Mouse (Mus musculus) heart, embryonic 16.5 days (tissue): ENCODE results near the gene Gm20388. TPM values are rescaled to one million over a fixed set of nuclear protein-coding genes. Genes with fewer than 3 reads are reported as not detected.

Source experiments
- ATAC-seq: fragments of 200-750 bp; cut with Nextera tagmentation; replicated peaks from 2 replicates; pipeline ENCODE4 v1.8.0; 2017; ENCODE audit warnings: moderate number of reproducible peaks; ENCODE audit not compliant: insufficient read depth, low FRiP score; ENCODE audit errors: extremely low read depth
- H3K27ac ChIP-seq: fragments of 300-500 bp; sonication (generic); 2 replicates; pipeline ENCODE4 v1.5.1; 2014; ENCODE audit warnings: mild to moderate bottlenecking, low read length, control low read depth, moderate library complexity
- H3K27me3 ChIP-seq: fragments of 300-500 bp; sonication (generic); 2 replicates; pipeline ENCODE4 v1.6.1; 2014; ENCODE audit warnings: low read length, mixed read lengths; ENCODE audit not compliant: control insufficient read depth, insufficient read depth
- H3K36me3 ChIP-seq: fragments of 300-500 bp; sonication (generic); 2 replicates; pipeline ENCODE4 v1.6.1; 2014; ENCODE audit not compliant: control insufficient read depth, insufficient read depth
- H3K4me1 ChIP-seq: fragments of 300-500 bp; sonication (generic); 2 replicates; pipeline ENCODE4 v1.6.1; 2014; ENCODE audit warnings: low read length, mixed read lengths; ENCODE audit not compliant: control insufficient read depth, insufficient read depth
- H3K4me2 ChIP-seq: fragments of 300-500 bp; sonication (generic); 2 replicates; pipeline ENCODE4 v1.6.1; 2014; ENCODE audit warnings: low read depth, mild to moderate bottlenecking, control low read depth, low read length
- H3K4me3 ChIP-seq: fragments of 300-500 bp; sonication (generic); 2 replicates; pipeline ENCODE4 v1.5.1; 2014; ENCODE audit warnings: mild to moderate bottlenecking, control low read depth, low read length
- H3K9ac ChIP-seq: fragments of 300-500 bp; sonication (generic); 2 replicates; pipeline ENCODE4 v1.6.1; 2014; ENCODE audit warnings: low read length, control low read depth
- H3K9me3 ChIP-seq: fragments of 300-500 bp; sonication (generic); replicated peaks from 2 replicates; pipeline ENCODE4 v1.6.1; 2016; ENCODE audit warnings: low read length; ENCODE audit not compliant: control insufficient read depth
- WGBS: fragments of 180-500 bp; shearing (Covaris S2); extraction: QIAGEN DNeasy Blood & Tissue Kit; methylation state at CpG from one replicate; pipeline ENCODE4 v1.1.7; 2014; 5-methylcytosine and 5-hydroxymethylcytosine counted together
- polyA plus RNA-seq: library from polyadenylated mRNA; unstranded; fragments of >200 nt; fragmentation: Nextera tagmentation; extraction: Ambion mirVana; gene quantifications from 2 replicates; pipeline ENCODE4 v1.2.1, GENCODE M21; 2015

The Gm20388 gene
- polyA plus RNA-seq, 1 experiment from 2014 or later, result 4.5 TPM

DNA sequence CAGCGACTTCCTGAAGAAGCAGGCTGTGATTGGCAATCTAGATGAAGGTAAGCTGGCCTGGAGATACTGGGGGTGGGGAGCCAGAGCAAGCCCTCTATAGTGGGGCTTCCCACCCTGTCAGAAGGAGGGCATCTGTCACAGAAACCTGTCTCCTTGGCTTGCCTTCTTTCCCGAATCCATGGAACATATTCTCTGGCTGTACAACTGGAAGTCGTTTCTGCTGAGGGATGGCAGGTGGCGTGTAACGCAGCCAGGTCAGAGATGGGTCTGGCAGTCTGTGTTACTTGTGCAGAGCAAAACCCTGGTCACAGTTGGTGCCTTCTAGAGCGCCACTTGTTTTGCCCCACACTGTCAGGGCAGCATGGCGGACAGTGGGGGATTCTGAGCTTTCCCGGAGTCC lies 249.7 kb downstream of the Gm20388 start:
- no peaks in the 10 kb centered on the region; the same call in 1 of the 2 replicates for H3K27me3 ChIP-seq
- no peaks in the 10 kb centered on the region for H3K9me3 ChIP-seq
- no peak overlapping the region for H3K4me2 ChIP-seq
- no peak overlapping the region for H3K27ac ChIP-seq
- no peaks in the 10 kb centered on the region for H3K36me3 ChIP-seq
- H3K4me1 ChIP-seq, result peaks cover 7% of the 10 kb centered on the region; the same call in 1 of the 2 replicates
- 78% methylated on average over 8 of the region's 8 CpGs for WGBS
- H3K4me3 ChIP-seq, result no peak overlapping the region
- no peak for ATAC-seq
- H3K9ac ChIP-seq, result no peak overlapping the region

GRCm38 (mm10) chr8:120161658-120162403 lies 251.2 kb downstream of the Gm20388 start:
- H3K4me1 ChIP-seq, result peaks cover 7% of the 10 kb centered on the region; the same call in 1 of the 2 replicates
- H3K27ac ChIP-seq, result no peak overlapping the region
- H3K9me3 ChIP-seq, result no peaks in the 10 kb centered on the region
- no peaks in the 10 kb centered on the region for H3K36me3 ChIP-seq
- WGBS, result 68% methylated on average over 16 of the region's 16 CpGs
- ATAC-seq, result no peak
- no peaks in the 10 kb centered on the region; the same call in 1 of the 2 replicates for H3K27me3 ChIP-seq
- no peak overlapping the region for H3K4me3 ChIP-seq
- H3K9ac ChIP-seq, result no peak overlapping the region
- no peak overlapping the region for H3K4me2 ChIP-seq

DNA sequence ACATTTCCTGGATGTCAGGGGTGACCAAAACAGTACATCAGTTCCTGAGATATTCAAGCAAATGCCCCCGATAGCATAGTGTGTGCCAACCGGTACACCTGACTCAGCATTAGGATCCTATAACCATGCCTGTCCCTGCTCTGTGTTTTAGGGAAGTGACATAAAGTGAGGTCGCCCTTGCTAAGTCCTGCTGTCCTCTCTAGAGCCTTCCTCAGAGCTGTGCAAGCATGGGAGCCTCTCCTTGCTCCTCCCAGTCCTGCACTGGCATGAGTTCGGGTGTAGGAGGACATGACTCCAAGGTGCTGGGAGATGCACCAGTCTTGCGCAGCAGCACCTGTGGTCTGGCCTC lies 251.7 kb downstream of the Gm20388 start:
- Histone ChIP-seq H3K4me3 (no peak overlapping the region), H3K27me3 (peaks cover 2% of the 10 kb centered on the region; the same call in 1 of the 2 replicates), H3K4me1 (peaks cover 7% of the 10 kb centered on the region; the same call in 1 of the 2 replicates), H3K27ac (no peak overlapping the region), H3K36me3 (no peaks in the 10 kb centered on the region), H3K4me2 (no peak overlapping the region), H3K9me3 (no peaks in the 10 kb centered on the region), H3K9ac (no peak overlapping the region)
- ATAC-seq, result no peak
- WGBS, result 80% methylated on average over 5 of the region's 5 CpGs

DNA sequence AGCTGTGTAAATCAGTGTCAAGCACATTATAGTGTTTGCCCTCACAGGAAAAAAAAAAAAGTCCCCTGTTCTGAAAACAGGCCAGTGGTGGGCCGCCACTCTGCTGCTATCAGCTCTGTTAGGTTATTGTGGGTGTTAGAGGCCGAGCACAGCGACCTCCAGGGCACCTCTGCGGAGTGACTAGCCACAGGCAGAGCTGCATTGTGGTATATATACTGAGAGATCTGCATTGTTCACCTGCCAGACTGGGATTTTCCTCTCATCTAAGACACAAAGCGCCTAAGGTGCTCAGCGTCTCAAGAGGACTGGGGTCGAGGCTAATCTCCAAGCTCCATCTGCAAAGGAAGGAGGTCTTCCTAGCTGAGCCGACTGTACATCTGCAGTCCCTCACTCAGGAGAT lies 252.7 kb downstream of the Gm20388 start:
- Histone ChIP-seq H3K4me3 (no peak overlapping the region), H3K9ac (no peak overlapping the region), H3K27ac (no peak overlapping the region), H3K36me3 (no peaks in the 10 kb centered on the region), H3K4me2 (no peak overlapping the region), H3K9me3 (no peaks in the 10 kb centered on the region), H3K27me3 (peaks cover 2% of the 10 kb centered on the region), H3K4me1 (peaks cover 12% of the 10 kb centered on the region; the same call in 1 of the 2 replicates)
- ATAC-seq, result no peak
- 51% methylated on average over 8 of the region's 8 CpGs for WGBS

GRCm38 (mm10) chr8:120164026-120164425 lies 253.4 kb downstream of the Gm20388 start:
- WGBS, result 84% methylated on average over 5 of the region's 5 CpGs

GRCm38 (mm10) chr8:120167136-120167535 lies 256.5 kb downstream of the Gm20388 start:
- no peaks in the 10 kb centered on the region for H3K9me3 ChIP-seq
- H3K27ac ChIP-seq, result no peak overlapping the region
- ATAC-seq, result no peak
- H3K4me2 ChIP-seq, result no peak overlapping the region
- no peaks in the 10 kb centered on the region for H3K36me3 ChIP-seq
- WGBS, result 82% methylated on average over 8 of the region's 8 CpGs
- H3K4me3 ChIP-seq, result no peak overlapping the region
- H3K4me1 ChIP-seq, result peaks cover 11% of the 10 kb centered on the region; the same call in 1 of the 2 replicates
- peaks cover 5% of the 10 kb centered on the region for H3K27me3 ChIP-seq
- no peak overlapping the region for H3K9ac ChIP-seq

More at GRCm38 (mm10) chr8:120164026-120164425, 253.4 kb downstream of the Gm20388 start:
- H3K36me3 ChIP-seq, result no peaks in the 10 kb centered on the region
- ATAC-seq, result no peak; the same call in 1 of the 2 replicates
- H3K4me2 ChIP-seq, result no peak overlapping the region
- no peak overlapping the region for H3K27ac ChIP-seq
- H3K9ac ChIP-seq, result no peak overlapping the region
- no peak overlapping the region for H3K4me3 ChIP-seq
- H3K27me3 ChIP-seq, result peaks cover 5% of the 10 kb centered on the region
- peaks cover 12% of the 10 kb centered on the region; the same call in 1 of the 2 replicates for H3K4me1 ChIP-seq
- no peaks in the 10 kb centered on the region for H3K9me3 ChIP-seq

GRCm38 (mm10) chr8:120167821-120168220 lies 257.2 kb downstream of the Gm20388 start:
- WGBS, result 55% methylated on average over 5 of the region's 5 CpGs
- no peaks in the 10 kb centered on the region for H3K9me3 ChIP-seq
- H3K27ac ChIP-seq, result no peak overlapping the region
- H3K27me3 ChIP-seq, result peaks cover 5% of the 10 kb centered on the region
- H3K4me2 ChIP-seq, result no peak overlapping the region
- no peak overlapping the region for H3K9ac ChIP-seq
- no peak overlapping the region for H3K4me3 ChIP-seq
- ATAC-seq, result no peak
- peaks cover 9% of the 10 kb centered on the region; the same call in 1 of the 2 replicates for H3K4me1 ChIP-seq
- no peaks in the 10 kb centered on the region for H3K36me3 ChIP-seq

- no peaks in the 10 kb centered on the region for H3K9me3 ChIP-seq
- no peak overlapping the region for H3K9ac ChIP-seq
- H3K36me3 ChIP-seq, result no peaks in the 10 kb centered on the region
- H3K4me1 ChIP-seq, result peaks cover 9% of the 10 kb centered on the region; the same call in 1 of the 2 replicates
- H3K27ac ChIP-seq, result no peak overlapping the region
- no peak overlapping the region for H3K4me2 ChIP-seq
- no peak overlapping the region for H3K4me3 ChIP-seq
- WGBS, result 44% methylated on average over 8 of the region's 8 CpGs
- peaks cover 9% of the 10 kb centered on the region for H3K27me3 ChIP-seq
- ATAC-seq, result no peak
Measured at GRCm38 (mm10) chr8:120169119-120169518, 258.5 kb downstream of the Gm20388 start.

GRCm38 (mm10) chr8:120173195-120173594 lies 262.6 kb downstream of the Gm20388 start:
- H3K4me3 ChIP-seq, result no peak overlapping the region
- H3K9ac ChIP-seq, result no peak overlapping the region
- peaks cover 26% of the 10 kb centered on the region for H3K27me3 ChIP-seq
- H3K27ac ChIP-seq, result no peak overlapping the region
- H3K4me1 ChIP-seq, result peaks cover 19% of the 10 kb centered on the region
- H3K9me3 ChIP-seq, result no peaks in the 10 kb centered on the region
- no peak overlapping the region for H3K4me2 ChIP-seq
- WGBS, result 79% methylated on average over 1 of the region's 1 CpGs
- no peak for ATAC-seq
- H3K36me3 ChIP-seq, result no peaks in the 10 kb centered on the region
